Comparison of ENCODE assay signal across 14 mouse cellular contexts in genomic region chr9:114778047-114778390, GRCm38 (mm10). TPM values are rescaled to one million over a fixed set of nuclear protein-coding genes. Genes with fewer than 3 reads are reported as not detected.
DNase-seq lines count a peak whose midpoint lies in the region; ATAC-seq and TF ChIP-seq lines count a peak whose summit lies in the region.
"Had no signal": no experiment of that assay in that cellular context is flagged by ENCODE, and none has a peak within 500 bp of the region (broad histone marks: within the 10 kb centered on the region; RNA-seq: fewer than 3 reads in every experiment).

No protein-coding gene starts in this region.

- intact Hi-C loops in heart, postnatal 14 days (cut with DNase I) = no loop called here

- DNase-seq in heart, embryonic 10.5 days (ENCODE audit: low spot score) = no peak
- no peak for DNase-seq in heart, adult 9 months (ENCODE audit: low spot score in 2 of 2)
- DNase-seq in thymus, postnatal 0 days (ENCODE audit: low spot score) = peak; percentile 56
- no peak for DNase-seq in forebrain, postnatal 0 days
- DNase-seq in heart, postnatal 14 days = no peak
- no peak for DNase-seq in cerebellum, postnatal 14 days
- DNase-seq: adrenal gland, adult 2 months; kidney, postnatal 36 days had no signal

- ATAC-seq in liver, embryonic 15.5 days (ENCODE audit: insufficient read depth) = no peak
- ATAC-seq in forebrain, postnatal 0 days = no peak
- ATAC-seq: midbrain, embryonic 13.5 days had no signal

- peak overlapping the region; percentile 15; the same call in 1 of the 2 replicates for H3K4me2 ChIP-seq in liver, embryonic 15.5 days
- no peak overlapping the region for H3K4me2 ChIP-seq in forebrain, postnatal 0 days (ENCODE audit: low read depth)
- H3K4me2 ChIP-seq: heart, embryonic 13.5 days; hindbrain, embryonic 15.5 days; lung, embryonic 15.5 days; midbrain, embryonic 13.5 days had no signal

- H3K9me3 ChIP-seq in heart, embryonic 10.5 days = no peaks in the 10 kb centered on the region
- H3K9me3 ChIP-seq in liver, embryonic 15.5 days (replicated peaks) = no peaks in the 10 kb centered on the region
- no peaks in the 10 kb centered on the region for H3K9me3 ChIP-seq in forebrain, postnatal 0 days (ENCODE audit: low read length)
- H3K9me3 ChIP-seq: heart, embryonic 13.5 days; hindbrain, embryonic 15.5 days; lung, embryonic 15.5 days; midbrain, embryonic 13.5 days had no signal

- WGBS in heart, embryonic 10.5 days = 77% methylated on average over 7 of the region's 7 CpGs
- 6% methylated on average over 7 of the region's 7 CpGs for WGBS in bone marrow, adult 2 months
- WGBS in liver, embryonic 15.5 days (ENCODE audit: insufficient replicate concordance) = 8% methylated on average over 7 of the region's 7 CpGs
- 87% methylated on average over 7 of the region's 7 CpGs for WGBS in forebrain, postnatal 0 days

- peaks cover 6% of the 10 kb centered on the region; the same call in 1 of the 2 replicates for H3K36me3 ChIP-seq in heart, embryonic 10.5 days
- H3K36me3 ChIP-seq in liver, embryonic 15.5 days (replicated peaks) = no peaks in the 10 kb centered on the region
- H3K36me3 ChIP-seq in forebrain, postnatal 0 days (ENCODE audit: insufficient read depth) = no peaks in the 10 kb centered on the region
- H3K36me3 ChIP-seq: hindbrain, embryonic 15.5 days; lung, embryonic 15.5 days; midbrain, embryonic 13.5 days had no signal

- H3K4me3 ChIP-seq in heart, embryonic 10.5 days = no peak overlapping the region
- H3K4me3 ChIP-seq in bone marrow, adult 2 months (replicated peaks; ENCODE audit: control insufficient read depth, low read depth, low read length) = no peak overlapping the region
- H3K4me3 ChIP-seq in liver, embryonic 15.5 days (replicated peaks) = no peak overlapping the region
- no peak overlapping the region for H3K4me3 ChIP-seq in forebrain, postnatal 0 days (ENCODE audit: low read depth, low read length)
- H3K4me3 ChIP-seq: heart, embryonic 13.5 days; hindbrain, embryonic 15.5 days; lung, embryonic 15.5 days; midbrain, embryonic 13.5 days had no signal

- H3K27me3 ChIP-seq in heart, embryonic 10.5 days (ENCODE audit: insufficient read depth, poor library complexity, severe bottlenecking) = no peaks in the 10 kb centered on the region
- H3K27me3 ChIP-seq in liver, embryonic 15.5 days = peaks cover 23% of the 10 kb centered on the region
- peaks cover 3% of the 10 kb centered on the region; the same call in 1 of the 2 replicates for H3K27me3 ChIP-seq in forebrain, postnatal 0 days (ENCODE audit: insufficient read depth, low read length)
- H3K27me3 ChIP-seq: heart, embryonic 13.5 days; lung, embryonic 15.5 days had no signal

- no peak overlapping the region; the same call in 1 of the 2 replicates for H3K9ac ChIP-seq in liver, embryonic 15.5 days
- no peak overlapping the region for H3K9ac ChIP-seq in forebrain, postnatal 0 days
- H3K9ac ChIP-seq: heart, embryonic 13.5 days; hindbrain, embryonic 15.5 days; lung, embryonic 15.5 days; midbrain, embryonic 13.5 days had no signal

- peaks cover 43% of the 10 kb centered on the region for H3K4me1 ChIP-seq in heart, embryonic 10.5 days
- H3K4me1 ChIP-seq in bone marrow, adult 2 months (ENCODE audit: control insufficient read depth, insufficient read depth, low read length) = peaks cover 14% of the 10 kb centered on the region
- peaks cover 57% of the 10 kb centered on the region for H3K4me1 ChIP-seq in liver, embryonic 15.5 days (replicated peaks)
- 0 out of 2 replicates have a peak, but pooled peaks cover 4% of the 10 kb centered on the region for H3K4me1 ChIP-seq in forebrain, postnatal 0 days (ENCODE audit: insufficient read depth)

- 0 out of 2 replicates have a peak, but pooled peaks have one; percentile 11 for TF ChIP-seq POLR2A in bone marrow, adult 2 months (IDR thresholded peaks at IDR 0.05; ENCODE audit: borderline replicate concordance, control insufficient read depth, low read depth, low read length)

- no peak for TF ChIP-seq CTCF in bone marrow, adult 2 months (IDR thresholded peaks at IDR 0.05; ENCODE audit: control insufficient read depth, insufficient read depth, low read length)
- no peak for TF ChIP-seq CTCF in forebrain, postnatal 0 days (IDR thresholded peaks at IDR 0.05; ENCODE audit: low read depth)

- H3K27ac ChIP-seq in heart, embryonic 10.5 days = 0 out of 2 replicates have a peak overlapping the region, but pooled peaks have one; percentile 16
- H3K27ac ChIP-seq in bone marrow, adult 2 months (ENCODE audit: control insufficient read depth, insufficient read depth, low read depth, low read length, poor library complexity) = peak overlapping the region; percentile 80
- peak overlapping the region; percentile 51; the same call in 1 of the 2 replicates for H3K27ac ChIP-seq in liver, embryonic 15.5 days (replicated peaks)
- H3K27ac ChIP-seq in forebrain, postnatal 0 days (ENCODE audit: low read depth, low read length) = no peak overlapping the region
- H3K27ac ChIP-seq: heart, embryonic 13.5 days; hindbrain, embryonic 15.5 days; lung, embryonic 15.5 days; midbrain, embryonic 13.5 days had no signal

RNA-seq across cellular contexts. Expression of gene Cmtm7, which starts 3.6 kb away (rescaled TPM):
- polyA plus RNA-seq in heart, embryonic 10.5 days (2016; fragmentation: Nextera tagmentation; extraction: Ambion mirVana) = 143 and 145 TPM in 2 replicates
- 106 and 300 TPM in 2 replicates for polyA plus RNA-seq in bone marrow, adult 2 months (2011; ENCODE audit: insufficient read depth, insufficient read length, low replicate concordance, missing spikeins)
- 56.5 and 59.9 TPM in 2 replicates for polyA plus RNA-seq in liver, embryonic 15.5 days (2015; fragmentation: Nextera tagmentation; extraction: Ambion mirVana)
- 299 and 301 TPM in 2 replicates for polyA plus RNA-seq in thymus, postnatal 0 days (2015; fragmentation: Nextera tagmentation; extraction: Ambion mirVana)
- total RNA-seq in forebrain, postnatal 0 days (2014; rRNA removed) = 4.9 and 6.0 TPM in 2 replicates
- polyA plus RNA-seq in forebrain, postnatal 0 days (2015; fragmentation: Nextera tagmentation; extraction: Ambion mirVana) = 9.5 and 11.6 TPM in 2 replicates
- total RNA-seq in heart, postnatal 14 days (2021) = 10 to 100 TPM; 14.9 to 21.4 TPM

RNA-seq across cellular contexts. Expression of gene Cmtm6, which starts 47.1 kb away (rescaled TPM):
- 39.4 and 47.3 TPM in 2 replicates for polyA plus RNA-seq in heart, embryonic 10.5 days (2016; fragmentation: Nextera tagmentation; extraction: Ambion mirVana)
- polyA plus RNA-seq in bone marrow, adult 2 months (2011; ENCODE audit: insufficient read depth, insufficient read length, low replicate concordance, missing spikeins) = 12.4 and 21.3 TPM in 2 replicates
- polyA plus RNA-seq in liver, embryonic 15.5 days (2015; fragmentation: Nextera tagmentation; extraction: Ambion mirVana) = 26.3 and 28.5 TPM in 2 replicates
- polyA plus RNA-seq in thymus, postnatal 0 days (2015; fragmentation: Nextera tagmentation; extraction: Ambion mirVana) = 92.2 and 93.4 TPM in 2 replicates
- total RNA-seq in forebrain, postnatal 0 days (2014; rRNA removed) = 16.3 and 17.1 TPM in 2 replicates
- 19.5 and 22.7 TPM in 2 replicates for polyA plus RNA-seq in forebrain, postnatal 0 days (2015; fragmentation: Nextera tagmentation; extraction: Ambion mirVana)
- 10 to 100 TPM; 28.4 to 30.4 TPM for total RNA-seq in heart, postnatal 14 days (2021)
